Mouse (Mus musculus): ENCODE results near the gene Mapk9. TPM values are rescaled to one million over a fixed set of nuclear protein-coding genes. Genes with fewer than 3 reads are reported as not detected.

Gene Mapk9
- polyA plus RNA-seq, 1 experiment, result 7.6 TPM

DNA sequence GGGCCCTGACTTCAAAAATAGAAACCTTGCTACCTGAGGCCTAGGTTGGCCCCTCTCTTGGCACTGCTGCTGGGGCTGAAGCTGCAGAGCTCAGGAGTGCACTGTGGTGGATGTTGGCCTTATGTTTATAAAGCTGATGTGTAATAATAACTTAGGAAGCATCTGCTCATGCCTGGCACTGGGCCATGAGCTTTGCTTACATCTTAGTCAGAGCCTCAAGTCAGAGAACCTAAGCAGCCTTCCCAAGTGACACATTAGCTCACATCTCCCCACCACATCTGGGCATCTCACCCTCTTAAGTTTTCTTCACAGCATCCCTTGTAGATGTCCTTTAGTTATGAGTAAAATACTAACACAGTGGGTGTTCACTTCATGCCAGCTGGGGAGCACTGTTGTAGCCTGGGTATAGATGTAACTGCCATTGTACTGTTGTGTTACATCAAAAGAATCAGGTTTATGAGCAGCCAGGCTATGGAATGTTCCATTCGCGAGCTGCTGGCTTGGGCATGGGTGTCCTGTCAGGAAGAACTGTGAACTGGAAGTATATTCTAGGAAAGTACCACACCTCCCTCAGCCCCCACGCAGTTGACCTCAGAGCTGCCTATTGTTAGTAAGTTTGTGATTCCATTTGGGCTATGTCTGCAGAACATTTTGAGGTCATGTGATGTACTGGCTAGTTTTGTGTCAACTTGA, 33.5 kb downstream of the Mapk9 start:
- Histone ChIP-seq H3K4me1 (peaks cover 4% of the 10 kb centered on the region; the same call in 1 of the 2 replicates), H3K36me3 (replicated peaks; ENCODE audit: low read length) (peaks cover 88% of the 10 kb centered on the region), H3K4me3 (replicated peaks) (no peak overlapping the region), H3K9me3 (no peaks in the 10 kb centered on the region), H3K27me3 (replicated peaks) (no peaks in the 10 kb centered on the region)
- TF ChIP-seq GATA1 (IDR thresholded peaks at IDR 0.05; ENCODE audit: borderline replicate concordance, low read length) (no peak), FLI1 (IDR thresholded peaks at IDR 0.05; ENCODE audit: low read length) (no peak)

DNA sequence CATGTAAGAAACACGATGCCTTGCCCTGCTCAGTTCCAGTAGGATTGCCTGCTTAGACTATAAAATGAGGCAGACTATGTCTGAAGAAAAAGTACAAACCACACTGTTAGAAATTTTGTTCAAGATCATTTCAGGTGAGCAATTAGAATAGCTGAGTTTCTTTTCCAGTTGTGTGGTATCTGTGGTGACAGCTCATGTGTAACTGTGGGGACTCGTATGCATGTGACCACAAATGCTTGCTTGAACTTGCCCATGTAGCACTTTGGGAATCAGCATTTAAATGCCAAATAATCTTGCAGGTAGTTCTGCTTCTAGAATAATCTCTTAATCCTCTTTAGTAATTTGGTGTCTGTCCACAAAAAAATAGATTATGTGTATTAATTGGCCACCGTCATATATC, 36.8 kb downstream of the Mapk9 start:
- Histone ChIP-seq H3K27me3 (replicated peaks) (no peaks in the 10 kb centered on the region), H3K36me3 (replicated peaks; ENCODE audit: low read length) (peaks cover 94% of the 10 kb centered on the region), H3K4me3 (replicated peaks) (no peak overlapping the region), H3K4me1 (peaks cover 4% of the 10 kb centered on the region; the same call in 1 of the 2 replicates), H3K9me3 (no peaks in the 10 kb centered on the region)
- no peak for TF ChIP-seq GATA1 (IDR thresholded peaks at IDR 0.05; ENCODE audit: borderline replicate concordance, low read length)

DNA sequence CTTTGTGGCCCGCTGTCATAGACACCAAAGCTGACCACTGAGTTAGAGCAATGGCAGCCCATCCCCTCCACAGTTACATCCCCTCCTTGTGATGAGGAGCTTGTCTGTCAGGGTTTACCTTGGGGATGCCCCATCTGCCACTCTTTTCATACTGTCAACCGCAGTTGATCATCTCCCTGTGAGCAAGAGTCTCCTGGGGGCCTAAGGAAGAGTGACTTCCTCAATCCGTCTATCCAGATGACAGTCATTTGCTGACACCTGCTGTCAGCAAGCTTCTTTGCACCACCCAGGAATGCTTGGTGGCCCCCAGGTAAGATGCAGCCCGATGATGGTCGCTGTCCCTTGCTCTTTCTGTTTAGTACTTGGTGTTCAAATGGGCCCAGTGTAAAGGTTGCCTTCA, 41.9 kb downstream of the Mapk9 start:
- Histone ChIP-seq H3K9me3 (no peaks in the 10 kb centered on the region), H3K36me3 (replicated peaks; ENCODE audit: low read length) (peaks cover 64% of the 10 kb centered on the region), H3K27me3 (replicated peaks) (peaks cover 4% of the 10 kb centered on the region), H3K4me3 (replicated peaks) (no peak overlapping the region), H3K4me1 (peaks cover 4% of the 10 kb centered on the region; the same call in 1 of the 2 replicates)
- no peak for TF ChIP-seq FLI1 (IDR thresholded peaks at IDR 0.05; ENCODE audit: low read length)
- TF ChIP-seq GATA1 (IDR thresholded peaks at IDR 0.05; ENCODE audit: borderline replicate concordance, low read length), result no peak

DNA sequence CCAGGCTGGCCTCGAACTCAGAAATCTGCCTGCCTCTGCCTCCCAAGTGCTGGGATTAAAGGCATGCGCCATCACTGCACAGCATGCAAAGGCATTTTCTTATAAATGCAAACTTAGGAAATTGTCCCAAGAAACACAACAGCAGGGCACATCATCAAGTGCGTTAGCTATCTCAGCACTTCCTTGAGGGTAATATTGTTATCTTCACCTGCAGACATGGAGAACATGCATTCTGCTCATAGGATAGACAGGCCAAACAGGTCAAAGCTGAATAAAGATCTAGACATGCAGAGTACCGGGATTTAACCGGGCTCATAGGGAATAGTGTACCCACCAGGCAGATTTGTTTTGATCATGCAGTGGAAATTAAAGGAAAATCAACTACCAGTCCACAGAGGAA, 45.4 kb downstream of the Mapk9 start:
- no peak overlapping the region for H3K4me3 ChIP-seq (replicated peaks)
- H3K9me3 ChIP-seq, result no peaks in the 10 kb centered on the region
- peaks cover 14% of the 10 kb centered on the region for H3K4me1 ChIP-seq
- H3K27me3 ChIP-seq (replicated peaks), result peaks cover 25% of the 10 kb centered on the region
- peaks cover 30% of the 10 kb centered on the region for H3K36me3 ChIP-seq (replicated peaks; ENCODE audit: low read length)
- TF ChIP-seq FLI1 (IDR thresholded peaks at IDR 0.05; ENCODE audit: low read length), result no peak
- no peak for TF ChIP-seq GATA1 (IDR thresholded peaks at IDR 0.05; ENCODE audit: borderline replicate concordance, low read length)

DNA sequence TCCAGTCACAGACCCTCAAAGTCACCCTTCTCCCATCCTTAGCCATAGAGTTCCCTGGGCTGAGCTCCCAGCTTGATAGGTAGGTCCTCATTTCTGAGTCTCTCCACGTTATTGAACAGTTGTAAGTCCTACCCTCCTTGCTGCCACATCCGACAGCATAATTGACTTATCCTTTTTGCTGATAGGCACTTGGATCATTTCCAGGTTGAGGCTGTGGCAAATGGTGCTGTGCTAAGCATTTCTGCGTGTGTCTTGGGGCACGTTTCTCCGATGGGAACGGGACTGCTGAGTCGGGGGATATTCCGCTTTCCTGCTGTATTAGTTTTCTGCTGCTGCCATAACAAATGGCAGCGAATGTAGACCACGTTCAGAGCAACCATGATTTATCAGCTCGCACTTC, 47.3 kb downstream of the Mapk9 start:
- Histone ChIP-seq H3K36me3 (replicated peaks; ENCODE audit: low read length) (peaks cover 12% of the 10 kb centered on the region), H3K9me3 (peaks cover 7% of the 10 kb centered on the region), H3K27me3 (replicated peaks) (peaks cover 36% of the 10 kb centered on the region), H3K4me1 (peaks cover 13% of the 10 kb centered on the region), H3K4me3 (replicated peaks) (no peak overlapping the region)
- no peak for TF ChIP-seq GATA1 (IDR thresholded peaks at IDR 0.05; ENCODE audit: borderline replicate concordance, low read length)
- no peak for TF ChIP-seq FLI1 (IDR thresholded peaks at IDR 0.05; ENCODE audit: low read length)

DNA sequence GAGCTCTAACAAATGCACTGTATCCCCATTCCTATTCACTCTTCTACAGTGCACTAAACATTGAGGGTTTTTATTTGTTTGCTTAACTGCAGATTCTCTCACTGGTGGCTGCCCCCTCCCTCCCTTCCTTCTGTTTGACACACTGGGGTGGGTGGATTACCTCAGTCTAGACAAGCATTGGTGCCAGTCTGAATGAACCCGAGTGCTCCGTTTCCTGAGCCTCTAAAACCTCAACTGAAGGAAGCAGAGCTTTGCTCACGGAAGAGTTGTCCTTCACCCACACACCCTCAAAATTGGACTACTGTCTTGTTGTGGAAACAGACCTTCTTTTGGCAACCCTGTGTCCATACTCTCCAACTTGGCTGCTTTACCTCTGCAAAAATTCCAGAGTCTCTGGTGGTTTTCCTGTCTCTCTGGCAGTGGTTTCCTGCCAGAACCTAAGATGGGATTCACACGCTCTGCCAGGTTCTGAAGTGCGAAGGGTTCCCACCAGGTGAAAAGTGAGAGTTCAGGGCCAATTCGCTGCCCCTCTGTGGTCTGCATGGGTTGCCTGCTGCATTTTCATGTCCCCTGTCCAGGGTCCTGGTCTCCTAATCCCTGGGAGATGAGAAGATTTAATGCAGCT, 49.5 kb downstream of the Mapk9 start:
- H3K27me3 ChIP-seq (replicated peaks), result peaks cover 59% of the 10 kb centered on the region
- peaks cover 7% of the 10 kb centered on the region for H3K9me3 ChIP-seq
- H3K4me1 ChIP-seq, result peaks cover 13% of the 10 kb centered on the region
- TF ChIP-seq FLI1 (IDR thresholded peaks at IDR 0.05; ENCODE audit: low read length) (no peak), GATA1 (IDR thresholded peaks at IDR 0.05; ENCODE audit: borderline replicate concordance, low read length) (no peak)
- H3K4me3 ChIP-seq (replicated peaks), result no peak overlapping the region
- no peaks in the 10 kb centered on the region for H3K36me3 ChIP-seq (replicated peaks; ENCODE audit: low read length)

DNA sequence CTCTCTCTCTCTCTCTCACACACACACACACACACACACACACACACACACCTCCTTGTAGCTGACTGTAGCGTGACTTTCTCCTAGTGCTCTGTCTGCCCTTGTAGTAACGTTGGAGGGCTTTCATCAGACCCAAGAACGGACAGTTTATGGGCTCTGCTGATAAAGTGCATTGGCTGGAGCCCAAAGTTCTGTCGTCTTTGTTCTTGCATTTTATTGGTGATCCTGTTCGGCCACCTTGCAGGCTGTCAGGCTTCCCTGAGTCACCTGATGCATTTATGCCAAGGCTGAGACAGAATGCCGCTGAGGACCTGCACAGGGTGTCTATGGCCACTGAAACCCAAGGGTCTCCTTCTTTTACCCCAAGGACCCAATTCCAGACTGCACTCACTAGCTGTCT, 53.5 kb downstream of the Mapk9 start:
- peaks cover 7% of the 10 kb centered on the region for H3K9me3 ChIP-seq
- H3K27me3 ChIP-seq (replicated peaks), result peaks cover 69% of the 10 kb centered on the region
- H3K4me1 ChIP-seq, result peaks cover 24% of the 10 kb centered on the region
- no peak overlapping the region for H3K4me3 ChIP-seq (replicated peaks)
- no peaks in the 10 kb centered on the region for H3K36me3 ChIP-seq (replicated peaks; ENCODE audit: low read length)
- no peak for TF ChIP-seq FLI1 (IDR thresholded peaks at IDR 0.05; ENCODE audit: low read length)
- no peak for TF ChIP-seq GATA1 (IDR thresholded peaks at IDR 0.05; ENCODE audit: borderline replicate concordance, low read length)

DNA sequence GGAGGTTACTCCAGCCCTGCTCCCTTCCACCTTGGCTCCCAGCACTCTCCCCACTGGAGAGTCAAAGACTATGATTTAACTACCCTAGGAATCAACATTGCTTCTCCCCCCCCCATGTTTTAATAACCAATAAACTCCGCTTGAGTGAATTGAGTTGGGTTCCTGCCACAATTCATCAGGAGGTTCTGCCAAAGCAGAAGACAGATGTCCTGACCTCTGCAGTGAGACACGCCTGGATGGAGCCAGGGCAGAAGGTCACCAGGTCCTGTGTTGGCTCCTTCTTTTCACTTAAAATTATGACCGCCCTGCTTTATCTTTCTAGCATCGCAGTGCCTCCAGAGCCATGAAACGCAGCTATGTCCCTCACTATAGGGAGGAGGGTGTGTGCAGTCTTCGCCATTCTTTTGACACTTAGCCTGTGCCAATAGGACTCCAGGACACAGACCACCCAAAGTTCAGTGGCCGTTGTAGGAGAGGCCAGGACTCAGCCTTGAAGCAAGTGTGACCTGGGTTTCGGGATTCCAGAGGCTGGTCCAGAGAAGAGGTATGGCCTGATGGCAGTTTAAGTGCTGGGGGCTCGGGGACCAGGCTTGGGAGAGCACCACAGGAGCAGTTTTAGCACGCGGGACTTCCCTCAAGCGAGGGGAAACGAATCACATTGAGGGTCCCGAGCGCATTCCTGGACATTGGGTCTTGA, 54.6 kb downstream of the Mapk9 start:
- peak overlapping the region; percentile 90 for H3K4me3 ChIP-seq (replicated peaks)
- peaks cover 20% of the 10 kb centered on the region for H3K4me1 ChIP-seq
- peaks cover 7% of the 10 kb centered on the region for H3K9me3 ChIP-seq
- H3K27me3 ChIP-seq (replicated peaks), result peaks cover 67% of the 10 kb centered on the region
- H3K36me3 ChIP-seq (replicated peaks; ENCODE audit: low read length), result no peaks in the 10 kb centered on the region
- no peak for TF ChIP-seq FLI1 (IDR thresholded peaks at IDR 0.05; ENCODE audit: low read length)
- no peak for TF ChIP-seq GATA1 (IDR thresholded peaks at IDR 0.05; ENCODE audit: borderline replicate concordance, low read length)

DNA sequence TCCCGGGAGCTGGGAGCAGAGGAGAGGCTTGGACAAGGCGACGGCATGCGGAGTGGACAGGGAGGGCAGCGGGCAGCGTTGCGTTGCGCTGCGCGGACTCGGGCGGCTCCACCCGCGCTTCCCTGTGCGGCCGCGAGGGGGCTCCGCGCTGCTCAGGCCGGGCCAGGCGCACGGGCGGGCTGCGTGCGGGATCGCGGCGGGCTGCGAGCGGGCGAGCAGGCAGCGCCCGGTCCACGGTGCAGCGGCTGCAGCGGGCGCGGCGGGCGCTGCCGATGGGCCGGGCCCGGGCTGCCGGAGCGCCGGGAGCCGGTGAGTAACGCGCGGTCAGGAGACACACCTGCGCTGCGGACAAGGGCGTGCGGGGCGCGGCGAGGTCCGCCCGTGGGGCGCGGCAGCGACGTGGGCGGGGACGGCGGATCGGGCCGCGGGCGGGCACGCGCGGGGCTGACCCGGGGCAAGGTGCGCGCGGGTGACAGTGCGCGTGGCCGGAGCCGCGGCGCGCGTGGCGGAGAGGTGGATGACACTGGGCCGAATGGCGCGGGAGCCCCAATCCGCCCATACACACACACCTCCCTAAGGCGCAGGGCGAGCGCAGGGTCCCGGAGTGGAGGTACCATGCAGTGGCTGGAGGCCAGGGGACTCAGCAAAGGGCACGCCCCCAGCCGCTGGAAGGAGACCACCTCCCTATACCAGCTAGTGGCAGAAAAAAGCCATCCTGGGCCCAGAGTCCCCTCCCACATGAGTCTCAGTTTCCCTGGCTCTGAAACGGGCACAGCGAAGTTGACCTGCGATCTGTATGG, 55.3 kb downstream of the Mapk9 start, which contains the start of gene Rasgef1c:
Gene Rasgef1c, plus strand, starts transcription at position 177 of the 800 bp plus-strand sequence.
- H3K4me3 ChIP-seq (replicated peaks), result peak within 1 kb of the TSS; percentile 90
- no peaks in the 10 kb centered on the region for H3K36me3 ChIP-seq (replicated peaks; ENCODE audit: low read length)
- H3K9me3 ChIP-seq, result peaks cover 7% of the 10 kb centered on the region
- peaks cover 17% of the 10 kb centered on the region for H3K4me1 ChIP-seq
- H3K27me3 ChIP-seq (replicated peaks), result peaks cover 61% of the 10 kb centered on the region
- TF ChIP-seq FLI1 (IDR thresholded peaks at IDR 0.05; ENCODE audit: low read length), result no peak
- TF ChIP-seq GATA1 (IDR thresholded peaks at IDR 0.05; ENCODE audit: borderline replicate concordance, low read length), result no peak
